Mouse (Mus musculus): Measurements from ENCODE around the gene Cherp. TPM values are rescaled to one million over a fixed set of nuclear protein-coding genes. Genes with fewer than 3 reads are reported as not detected.

Gene Cherp
- total and polyA plus RNA-seq, 2 experiments: 5.3 to 22.7 TPM

DNA sequence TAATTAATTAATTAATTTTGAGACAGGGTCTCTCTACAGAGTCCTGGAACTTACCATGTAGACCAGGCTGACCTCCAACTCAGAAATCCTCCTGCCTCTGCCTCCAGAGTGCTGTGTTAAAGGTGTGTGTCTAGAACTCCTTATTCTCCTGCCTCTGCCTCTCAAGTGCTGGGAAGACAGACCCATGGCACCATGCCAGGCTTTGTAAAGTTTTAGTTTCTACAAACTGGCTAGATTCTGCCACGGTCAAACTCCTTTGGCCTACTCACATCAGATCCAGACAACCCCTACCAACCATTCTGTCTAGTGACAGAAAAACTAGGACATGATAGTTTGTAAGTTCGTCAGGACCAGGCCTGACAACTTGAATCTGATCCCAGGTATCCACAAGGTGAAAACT, 16.0 kb upstream of the Cherp start:
- Histone ChIP-seq H3K27me3 (ENCODE audit: control insufficient read depth, insufficient read depth, low read length) (no peaks in the 10 kb centered on the region), H3K27ac (replicated peaks; ENCODE audit: insufficient read depth, low read depth, low read length) (no peak overlapping the region), H3K9ac (ENCODE audit: low read depth, low read length) (no peak overlapping the region), H3K4me1 (ENCODE audit: control insufficient read depth, insufficient read depth, low read length) (peaks cover 27% of the 10 kb centered on the region), H3K4me3 (ENCODE audit: insufficient read depth, low read depth, low read length) (no peak overlapping the region), H3K36me3 (ENCODE audit: control insufficient read depth, insufficient read depth, low read length) (0 out of 2 replicates have a peak, but pooled peaks cover 2% of the 10 kb centered on the region), H3K79me2 (ENCODE audit: control insufficient read depth, insufficient read depth, low read length) (peaks cover 14% of the 10 kb centered on the region; the same call in 1 of the 2 replicates)
- WGBS: 57% methylated on average over 2 of the region's 2 CpGs
- DNase-seq (ENCODE audit: extremely low read depth, low read depth, low spot score): no peak
- no peak for TF ChIP-seq CTCF (IDR thresholded peaks at IDR 0.05; ENCODE audit: low read depth, low read length)
- TF ChIP-seq POLR2A (IDR thresholded peaks at IDR 0.05; ENCODE audit: extremely low read depth, insufficient read depth, low read length): no peak

DNA sequence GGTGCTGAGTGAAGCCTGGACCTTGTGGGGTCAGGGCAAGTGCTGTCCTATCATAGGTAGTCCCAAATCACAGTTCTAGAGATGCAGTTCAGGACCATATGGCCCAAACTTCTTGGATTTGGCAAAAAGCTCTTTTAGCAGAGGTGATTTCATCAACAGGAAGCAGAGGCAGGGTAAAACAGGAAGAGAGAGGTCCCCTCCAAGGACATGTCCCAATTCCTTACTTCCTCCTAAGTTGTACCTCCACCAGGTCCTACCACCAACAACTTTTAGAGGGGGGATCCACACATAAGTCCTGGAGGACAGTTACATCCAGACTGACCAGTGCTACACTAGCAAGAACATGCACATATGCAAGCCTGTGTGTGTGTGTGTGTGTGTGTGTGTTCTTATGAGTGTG, 12.0 kb upstream of the Cherp start:
- Histone ChIP-seq H3K4me3 (ENCODE audit: insufficient read depth, low read depth, low read length) (no peak overlapping the region), H3K4me1 (ENCODE audit: control insufficient read depth, insufficient read depth, low read length) (peaks cover 7% of the 10 kb centered on the region), H3K27me3 (ENCODE audit: control insufficient read depth, insufficient read depth, low read length) (no peaks in the 10 kb centered on the region), H3K36me3 (ENCODE audit: control insufficient read depth, insufficient read depth, low read length) (peaks cover 11% of the 10 kb centered on the region; the same call in 1 of the 2 replicates), H3K79me2 (ENCODE audit: control insufficient read depth, insufficient read depth, low read length) (peaks cover 11% of the 10 kb centered on the region; the same call in 1 of the 2 replicates), H3K27ac (replicated peaks; ENCODE audit: insufficient read depth, low read depth, low read length) (no peak overlapping the region), H3K9ac (ENCODE audit: low read depth, low read length) (no peak overlapping the region)
- DNase-seq (ENCODE audit: extremely low read depth, low read depth, low spot score): no peak
- TF ChIP-seq POLR2A (IDR thresholded peaks at IDR 0.05; ENCODE audit: extremely low read depth, insufficient read depth, low read length) (no peak), CTCF (IDR thresholded peaks at IDR 0.05; ENCODE audit: low read depth, low read length) (no peak)

DNA sequence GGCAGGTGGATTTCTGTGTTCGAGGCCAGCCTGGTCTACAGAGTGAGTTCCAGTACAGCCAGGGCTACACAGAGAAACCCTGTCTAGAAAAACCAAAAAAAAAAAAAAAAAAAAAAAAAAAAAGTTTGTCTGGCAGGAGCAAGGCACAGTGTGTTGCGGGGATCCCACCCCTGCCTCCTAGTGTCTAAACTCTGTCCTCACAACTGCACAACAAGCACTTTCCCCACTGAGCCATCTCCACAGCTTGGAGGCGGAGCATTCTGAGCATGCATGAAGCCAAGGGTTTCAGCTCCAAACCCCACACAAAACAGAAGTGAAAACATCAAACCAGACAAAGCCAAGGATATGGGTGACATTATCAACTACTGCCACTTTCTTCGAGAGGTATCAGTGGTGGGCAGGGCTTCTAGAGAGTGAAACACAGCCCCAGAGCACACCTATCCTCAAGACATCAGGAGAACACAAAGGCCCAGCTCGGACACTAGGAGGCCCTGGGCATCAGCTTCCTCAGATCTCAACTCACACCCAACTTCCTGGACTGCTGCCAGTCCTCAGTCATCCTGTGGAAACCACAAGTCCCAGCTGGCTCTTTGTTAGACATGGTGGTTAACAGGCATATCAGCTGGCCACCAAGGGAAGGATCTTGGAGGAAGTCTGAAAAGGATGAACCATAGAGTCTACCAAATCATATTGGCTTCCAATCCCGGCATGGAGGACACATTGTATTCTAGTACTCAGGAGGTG, 10.6 kb upstream of the Cherp start:
- TF ChIP-seq POLR2A (IDR thresholded peaks at IDR 0.05; ENCODE audit: extremely low read depth, insufficient read depth, low read length) (no peak), CTCF (IDR thresholded peaks at IDR 0.05; ENCODE audit: low read depth, low read length) (0 out of 2 replicates have a peak, but pooled peaks have one; percentile 25)
- 79% methylated on average over 6 of the region's 6 CpGs for WGBS
- Histone ChIP-seq H3K9ac (ENCODE audit: low read depth, low read length) (no peak overlapping the region), H3K27ac (replicated peaks; ENCODE audit: insufficient read depth, low read depth, low read length) (no peak overlapping the region), H3K4me1 (ENCODE audit: control insufficient read depth, insufficient read depth, low read length) (0 out of 2 replicates have a peak, but pooled peaks cover 2% of the 10 kb centered on the region), H3K27me3 (ENCODE audit: control insufficient read depth, insufficient read depth, low read length) (no peaks in the 10 kb centered on the region), H3K36me3 (ENCODE audit: control insufficient read depth, insufficient read depth, low read length) (peaks cover 11% of the 10 kb centered on the region; the same call in 1 of the 2 replicates), H3K4me3 (ENCODE audit: insufficient read depth, low read depth, low read length) (no peak overlapping the region), H3K79me2 (ENCODE audit: control insufficient read depth, insufficient read depth, low read length) (peaks cover 9% of the 10 kb centered on the region; the same call in 1 of the 2 replicates)
- no peak for DNase-seq (ENCODE audit: extremely low read depth, low read depth, low spot score)

DNA sequence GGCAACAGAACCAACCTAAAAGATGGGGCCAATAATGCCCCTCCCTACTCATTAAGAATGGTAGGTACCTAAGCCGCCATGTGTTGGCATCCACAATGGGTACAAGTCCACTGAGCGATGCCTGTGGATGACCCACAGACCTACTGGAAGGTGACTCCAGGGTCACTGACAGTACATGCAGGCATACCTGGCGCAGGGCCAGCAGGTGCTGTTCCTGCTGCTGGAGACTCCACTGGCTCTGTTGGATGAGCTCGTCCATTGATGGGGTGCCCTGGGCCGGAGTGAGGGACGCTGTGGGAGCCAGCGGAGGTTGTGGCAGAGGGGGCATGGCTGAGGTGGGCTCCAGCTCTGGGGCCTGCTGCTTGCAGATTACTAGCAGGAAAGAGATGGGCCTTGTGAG, 4.3 kb downstream of the Cherp start:
- peaks cover 16% of the 10 kb centered on the region for H3K4me1 ChIP-seq (ENCODE audit: control insufficient read depth, insufficient read depth, low read length)
- 59% methylated on average over 7 of the region's 7 CpGs for WGBS
- DNase-seq (ENCODE audit: extremely low read depth, low read depth, low spot score): peak; percentile 62
- no peak overlapping the region for H3K27ac ChIP-seq (replicated peaks; ENCODE audit: insufficient read depth, low read depth, low read length)
- H3K36me3 ChIP-seq (ENCODE audit: control insufficient read depth, insufficient read depth, low read length): peaks cover 24% of the 10 kb centered on the region
- TF ChIP-seq CTCF (IDR thresholded peaks at IDR 0.05; ENCODE audit: low read depth, low read length) (no peak), POLR2A (IDR thresholded peaks at IDR 0.05; ENCODE audit: extremely low read depth, insufficient read depth, low read length) (no peak)
- H3K4me3 ChIP-seq (ENCODE audit: insufficient read depth, low read depth, low read length): no peak overlapping the region
- no peak overlapping the region for H3K9ac ChIP-seq (ENCODE audit: low read depth, low read length)
- no peaks in the 10 kb centered on the region for H3K79me2 ChIP-seq (ENCODE audit: control insufficient read depth, insufficient read depth, low read length)
- H3K27me3 ChIP-seq (ENCODE audit: control insufficient read depth, insufficient read depth, low read length): no peaks in the 10 kb centered on the region

DNA sequence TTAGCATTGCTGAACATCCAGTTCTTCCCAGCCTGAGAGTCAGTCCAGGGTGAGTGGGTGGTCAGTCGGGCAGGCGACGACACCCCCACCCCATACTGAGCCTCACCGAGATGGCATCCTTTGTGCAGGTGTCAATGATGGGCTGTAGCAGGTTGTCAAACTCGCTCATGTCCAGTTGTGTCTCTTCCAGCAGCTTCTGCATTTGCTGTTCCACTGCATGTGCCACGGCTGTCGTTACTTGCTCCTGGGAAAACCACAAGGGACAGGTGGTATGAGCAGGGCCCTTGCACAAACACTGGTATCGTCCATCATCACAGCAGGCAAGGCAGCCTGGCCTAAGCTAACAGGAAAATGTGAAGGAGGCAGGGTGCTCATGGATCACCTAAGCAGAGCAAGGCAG, 5.0 kb downstream of the Cherp start:
- WGBS: 94% methylated on average over 8 of the region's 8 CpGs
- H3K27me3 ChIP-seq (ENCODE audit: control insufficient read depth, insufficient read depth, low read length): no peaks in the 10 kb centered on the region

DNA sequence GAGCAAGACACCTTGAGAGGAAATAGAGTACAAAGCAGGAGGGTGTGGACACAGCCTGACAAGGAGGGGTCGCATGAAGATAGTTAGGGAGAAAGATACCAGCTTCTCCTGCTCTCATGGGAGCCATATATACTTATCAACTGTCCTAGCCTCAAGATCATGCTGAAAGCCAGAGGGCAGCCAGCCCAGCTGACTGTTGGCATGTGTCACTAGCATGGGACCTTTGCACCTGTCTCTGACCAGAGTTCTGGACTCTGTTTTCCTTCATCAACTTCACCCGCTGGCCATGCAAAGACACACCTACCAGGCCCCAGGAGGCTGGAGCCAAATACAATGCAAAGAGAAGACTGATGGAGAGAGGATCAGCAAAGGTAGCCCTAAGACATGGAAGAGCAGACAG, 5.8 kb downstream of the Cherp start:
- peaks cover 28% of the 10 kb centered on the region for H3K36me3 ChIP-seq (ENCODE audit: control insufficient read depth, insufficient read depth, low read length)
- H3K9ac ChIP-seq (ENCODE audit: low read depth, low read length): no peak overlapping the region
- peaks cover 15% of the 10 kb centered on the region for H3K4me1 ChIP-seq (ENCODE audit: control insufficient read depth, insufficient read depth, low read length)
- no peak overlapping the region for H3K4me3 ChIP-seq (ENCODE audit: insufficient read depth, low read depth, low read length)
- no peaks in the 10 kb centered on the region for H3K27me3 ChIP-seq (ENCODE audit: control insufficient read depth, insufficient read depth, low read length)
- DNase-seq (ENCODE audit: extremely low read depth, low read depth, low spot score): peak; percentile 92
- no peaks in the 10 kb centered on the region for H3K79me2 ChIP-seq (ENCODE audit: control insufficient read depth, insufficient read depth, low read length)
- H3K27ac ChIP-seq (replicated peaks; ENCODE audit: insufficient read depth, low read depth, low read length): peak overlapping the region; percentile 37
- 46% methylated on average over 2 of the region's 2 CpGs for WGBS
- TF ChIP-seq CTCF (IDR thresholded peaks at IDR 0.05; ENCODE audit: low read depth, low read length) (no peak), POLR2A (IDR thresholded peaks at IDR 0.05; ENCODE audit: extremely low read depth, insufficient read depth, low read length) (no peak)

More for the DNA sequence above, 5.0 kb downstream of the Cherp start:
- no peak overlapping the region for H3K27ac ChIP-seq (replicated peaks; ENCODE audit: insufficient read depth, low read depth, low read length)
- no peak overlapping the region for H3K4me3 ChIP-seq (ENCODE audit: insufficient read depth, low read depth, low read length)
- H3K79me2 ChIP-seq (ENCODE audit: control insufficient read depth, insufficient read depth, low read length): no peaks in the 10 kb centered on the region
- H3K4me1 ChIP-seq (ENCODE audit: control insufficient read depth, insufficient read depth, low read length): peaks cover 16% of the 10 kb centered on the region
- DNase-seq (ENCODE audit: extremely low read depth, low read depth, low spot score): no peak
- TF ChIP-seq POLR2A (IDR thresholded peaks at IDR 0.05; ENCODE audit: extremely low read depth, insufficient read depth, low read length) (no peak), CTCF (IDR thresholded peaks at IDR 0.05; ENCODE audit: low read depth, low read length) (no peak)
- peaks cover 28% of the 10 kb centered on the region for H3K36me3 ChIP-seq (ENCODE audit: control insufficient read depth, insufficient read depth, low read length)
- no peak overlapping the region for H3K9ac ChIP-seq (ENCODE audit: low read depth, low read length)

Measured in liver, adult 2 months (tissue).